Mouse (Mus musculus): ENCODE measurements around the gene Hspa12b. TPM values are rescaled to one million over a fixed set of nuclear protein-coding genes. Genes with fewer than 3 reads are reported as not detected.
"Not testable (repeated sequence)": the region's sequence is repeated elsewhere in the genome, so short reads cannot be mapped to it uniquely, and the experiment has no call there.

The Hspa12b gene
- not detected in 3 replicates for total RNA-seq (2017)

- ATAC-seq (replicated peaks; ENCODE audit: insufficient number of reproducible peaks, low FRiP score, low TSS enrichment, poor library complexity, severe bottlenecking) = no peak
Measured at GRCm38 (mm10) chr2:131127161-131127730, at the start of gene Hspa12b. Gene Hspa12b (plus strand): TSS chr2:131127280.

DNA sequence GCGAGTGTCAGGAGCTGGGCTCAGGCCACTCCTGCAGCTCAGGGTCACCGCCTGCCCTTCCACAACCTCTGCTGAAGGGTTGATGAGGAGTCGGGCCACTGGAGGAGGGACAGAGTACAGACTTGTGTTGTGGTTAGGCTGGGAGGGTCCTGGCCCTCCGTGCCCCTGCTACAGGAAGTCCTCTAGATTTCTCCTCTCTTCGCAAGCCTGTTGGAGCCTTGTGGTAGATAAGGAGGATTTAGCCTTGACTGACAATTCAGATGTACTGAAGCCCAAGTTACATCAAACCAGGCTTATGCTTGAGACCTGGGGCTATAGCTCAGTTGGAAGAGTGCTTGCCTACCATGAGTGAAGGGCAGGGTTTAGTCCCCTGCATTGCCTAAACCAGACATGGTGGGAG, 46.6 kb upstream of the Hspa12b start:
- no peak for ATAC-seq (replicated peaks; ENCODE audit: insufficient number of reproducible peaks, low FRiP score, low TSS enrichment, poor library complexity, severe bottlenecking)

GRCm38 (mm10) chr2:131084206-131084605, 42.9 kb upstream of the Hspa12b start:
- no peak for ATAC-seq (replicated peaks; ENCODE audit: insufficient number of reproducible peaks, low FRiP score, low TSS enrichment, poor library complexity, severe bottlenecking)

- ATAC-seq (replicated peaks; ENCODE audit: insufficient number of reproducible peaks, low FRiP score, low TSS enrichment, poor library complexity, severe bottlenecking) = peak; percentile 42
Measured at GRCm38 (mm10) chr2:131086667-131087390, 40.3 kb upstream of the Hspa12b start, which contains the start of gene Siglec1. Gene Siglec1 (minus strand): TSS chr2:131086765.

DNA sequence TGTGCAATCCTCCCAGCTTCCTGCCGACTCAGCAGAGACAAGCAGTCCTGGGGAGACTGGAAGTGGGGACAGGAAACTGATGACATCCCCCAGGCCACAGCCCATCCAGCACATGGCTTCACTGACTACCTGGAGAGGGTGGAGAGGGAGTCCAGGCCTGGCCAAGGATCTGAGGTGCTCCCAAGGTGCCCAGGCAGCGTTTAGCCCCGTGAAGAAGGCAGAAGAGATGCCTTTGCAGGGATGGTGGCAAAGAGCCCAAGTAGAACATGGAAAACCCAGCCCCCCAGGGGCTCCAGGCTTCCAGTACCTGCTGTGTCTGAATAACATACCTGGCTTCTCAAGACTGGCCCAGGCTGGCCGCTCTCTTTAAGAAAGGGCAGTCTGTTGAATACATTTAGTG, 38.5 kb upstream of the Hspa12b start:
- ATAC-seq (replicated peaks; ENCODE audit: insufficient number of reproducible peaks, low FRiP score, low TSS enrichment, poor library complexity, severe bottlenecking) = no peak

DNA sequence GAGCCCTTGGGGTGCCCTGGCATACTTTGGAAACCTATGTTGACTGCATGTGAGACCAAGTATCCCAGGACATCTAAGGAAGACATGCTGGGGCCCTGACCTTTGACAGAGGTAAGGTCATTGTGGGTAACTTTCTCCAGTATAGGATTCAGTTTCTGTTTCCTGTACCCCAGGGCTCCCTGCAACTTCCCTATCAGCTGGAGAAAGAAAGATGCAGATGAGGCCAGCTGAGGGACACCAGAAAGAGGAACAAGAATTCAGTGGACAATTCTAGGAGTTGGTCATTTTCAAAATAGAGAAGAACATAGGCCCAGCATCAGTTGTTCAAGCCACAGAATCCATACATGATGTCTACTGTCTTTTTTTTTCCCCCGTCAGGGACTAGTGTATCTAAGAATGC, 37.4 kb upstream of the Hspa12b start:
- peak; percentile 65 for ATAC-seq (replicated peaks; ENCODE audit: insufficient number of reproducible peaks, low FRiP score, low TSS enrichment, poor library complexity, severe bottlenecking)

- no peak; the same call in 1 of the 2 replicates for ATAC-seq (replicated peaks; ENCODE audit: insufficient number of reproducible peaks, low FRiP score, low TSS enrichment, poor library complexity, severe bottlenecking)
Measured at GRCm38 (mm10) chr2:131090852-131091251, 36.2 kb upstream of the Hspa12b start.

- ATAC-seq (replicated peaks; ENCODE audit: insufficient number of reproducible peaks, low FRiP score, low TSS enrichment, poor library complexity, severe bottlenecking) = no peak
Measured at GRCm38 (mm10) chr2:131093577-131093976, 33.5 kb upstream of the Hspa12b start.

DNA sequence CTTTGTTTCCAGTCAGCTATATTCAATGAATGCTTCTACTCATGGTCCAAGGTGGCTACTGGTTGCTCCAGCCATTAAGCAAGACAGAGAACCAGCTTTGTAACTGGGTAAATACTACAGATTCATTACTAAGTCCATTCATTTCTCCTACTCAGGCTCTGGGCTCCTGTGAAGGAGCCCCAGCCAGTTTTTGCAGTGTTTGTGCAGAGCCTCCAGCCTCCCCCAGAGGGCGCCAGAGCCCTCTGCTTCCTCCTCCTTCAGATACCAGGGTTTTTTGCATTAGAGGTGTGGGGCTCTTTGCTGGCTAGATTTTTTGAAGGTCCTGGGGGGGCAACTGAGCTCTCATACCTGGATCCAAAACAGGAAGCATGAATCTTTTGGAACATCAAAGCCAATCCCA, 32.3 kb upstream of the Hspa12b start:
- peak; percentile 68; the same call in 1 of the 2 replicates for ATAC-seq (replicated peaks; ENCODE audit: insufficient number of reproducible peaks, low FRiP score, low TSS enrichment, poor library complexity, severe bottlenecking)

DNA sequence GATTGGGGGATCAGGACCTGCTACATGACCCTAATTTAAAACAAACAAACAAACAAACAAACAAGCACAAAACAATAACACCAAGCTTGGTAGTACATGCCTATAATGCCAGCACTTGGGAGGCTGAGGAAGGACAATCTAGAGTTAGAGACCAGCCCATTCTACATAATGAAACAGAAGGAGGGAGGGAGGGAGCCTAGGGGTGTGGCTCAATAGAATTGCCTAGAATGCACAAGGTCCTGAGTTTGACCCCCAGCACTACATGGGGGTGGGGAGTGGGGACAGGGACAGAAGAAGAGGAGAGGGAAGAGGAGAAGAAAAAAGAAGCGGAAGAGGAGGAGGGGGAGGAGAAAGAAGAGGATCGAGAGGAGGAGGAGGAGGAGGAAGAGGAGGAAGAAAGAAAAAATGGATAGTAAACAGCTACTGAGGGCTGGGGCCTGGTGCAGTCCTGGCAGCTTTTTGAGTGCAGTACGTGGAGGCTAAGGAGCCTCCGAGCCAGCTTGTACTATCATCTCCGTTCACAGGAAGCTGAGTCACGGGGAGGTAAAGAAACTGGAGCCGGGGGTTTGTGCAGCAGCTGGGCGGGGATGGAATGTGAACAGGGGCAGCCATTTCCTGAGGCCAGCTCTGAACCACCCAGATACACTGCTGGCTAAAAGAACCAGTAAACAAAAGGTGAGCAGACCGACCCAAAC, 30.8 kb upstream of the Hspa12b start:
- no peak for ATAC-seq (replicated peaks; ENCODE audit: insufficient number of reproducible peaks, low FRiP score, low TSS enrichment, poor library complexity, severe bottlenecking)

- no peak for ATAC-seq (replicated peaks; ENCODE audit: insufficient number of reproducible peaks, low FRiP score, low TSS enrichment, poor library complexity, severe bottlenecking)
Measured at GRCm38 (mm10) chr2:131097087-131097486, 30.0 kb upstream of the Hspa12b start.

DNA sequence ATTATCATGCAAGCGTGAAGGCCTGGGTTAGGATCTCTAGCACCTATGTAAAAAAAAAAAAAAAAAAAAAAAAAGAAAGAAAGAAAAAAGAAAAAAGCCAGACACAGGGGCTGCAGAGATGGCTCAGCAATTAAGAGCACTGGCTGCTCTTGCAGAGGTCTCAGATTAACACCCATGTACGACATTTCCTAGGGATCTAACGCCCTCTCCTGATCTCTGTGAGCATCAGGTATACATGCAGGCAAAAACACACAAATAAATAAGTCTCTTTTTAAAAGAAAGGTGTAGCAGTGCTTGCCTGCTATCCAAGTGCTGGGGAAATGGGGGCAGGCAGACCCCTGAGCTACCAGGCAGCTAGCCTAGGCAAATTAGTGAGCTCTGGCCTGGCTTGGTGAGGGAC, 25.6 kb upstream of the Hspa12b start:
- no peak for ATAC-seq (replicated peaks; ENCODE audit: insufficient number of reproducible peaks, low FRiP score, low TSS enrichment, poor library complexity, severe bottlenecking)

DNA sequence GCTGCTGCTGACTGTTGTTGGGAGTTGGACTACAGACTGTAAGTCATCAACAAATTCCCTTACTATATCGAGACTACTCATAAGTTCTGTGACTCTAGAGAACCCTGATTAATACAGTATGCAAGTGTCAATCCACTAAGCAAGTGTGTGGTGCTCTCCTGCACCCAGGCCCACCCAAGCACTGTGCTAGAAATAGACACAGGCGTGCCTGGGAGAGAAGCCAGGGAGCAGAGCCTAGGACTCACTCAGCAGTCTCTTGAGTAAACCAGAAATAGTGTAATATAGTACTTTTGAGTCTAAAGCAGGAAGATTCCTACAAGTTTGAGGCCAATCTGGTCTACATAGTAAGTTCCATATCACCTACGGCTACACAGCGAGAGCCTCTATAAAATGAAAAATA, 23.1 kb upstream of the Hspa12b start:
- ATAC-seq (replicated peaks; ENCODE audit: insufficient number of reproducible peaks, low FRiP score, low TSS enrichment, poor library complexity, severe bottlenecking) = no peak

DNA sequence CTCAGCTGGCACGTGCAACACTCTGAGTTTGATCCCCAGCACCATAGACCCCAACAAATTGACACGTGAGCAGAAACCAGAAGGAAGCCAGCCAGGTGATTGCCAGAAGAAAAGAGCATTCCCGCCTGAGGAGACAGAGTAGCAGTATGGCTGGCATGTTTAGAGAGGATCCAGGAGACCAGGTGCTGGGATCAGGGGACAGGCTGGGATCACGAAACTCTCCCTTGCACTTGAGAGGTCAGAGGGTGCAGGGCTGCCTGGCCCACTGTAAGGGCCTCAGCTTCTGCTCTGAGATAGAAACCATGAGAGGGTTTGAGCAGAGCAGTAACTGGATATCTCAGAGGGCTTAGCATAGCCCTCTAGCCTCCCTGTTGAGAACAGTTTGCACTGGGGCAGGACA, 22.0 kb upstream of the Hspa12b start:
- not testable (repeated sequence) for ATAC-seq (replicated peaks; ENCODE audit: insufficient number of reproducible peaks, low FRiP score, low TSS enrichment, poor library complexity, severe bottlenecking)

DNA sequence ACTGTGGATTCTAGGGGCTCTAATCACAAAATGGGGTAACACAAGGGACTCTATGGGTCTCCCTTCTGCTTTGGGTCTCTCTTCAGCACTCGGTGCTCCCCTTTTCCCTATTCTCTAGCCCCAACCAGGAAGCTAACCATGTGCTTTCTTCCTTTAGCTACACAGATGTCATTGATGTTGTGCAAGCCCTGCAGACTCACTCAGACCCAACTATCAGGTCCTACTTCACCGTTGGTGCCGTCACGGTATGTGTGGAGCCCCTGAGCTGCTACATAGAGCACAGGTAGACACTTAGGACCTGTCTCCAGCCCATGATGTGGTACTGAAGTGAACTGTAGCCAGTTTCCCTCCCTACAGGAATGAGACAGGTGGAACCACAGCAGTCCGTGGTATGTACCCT, 21.1 kb upstream of the Hspa12b start:
- ATAC-seq (replicated peaks; ENCODE audit: insufficient number of reproducible peaks, low FRiP score, low TSS enrichment, poor library complexity, severe bottlenecking) = no peak

DNA sequence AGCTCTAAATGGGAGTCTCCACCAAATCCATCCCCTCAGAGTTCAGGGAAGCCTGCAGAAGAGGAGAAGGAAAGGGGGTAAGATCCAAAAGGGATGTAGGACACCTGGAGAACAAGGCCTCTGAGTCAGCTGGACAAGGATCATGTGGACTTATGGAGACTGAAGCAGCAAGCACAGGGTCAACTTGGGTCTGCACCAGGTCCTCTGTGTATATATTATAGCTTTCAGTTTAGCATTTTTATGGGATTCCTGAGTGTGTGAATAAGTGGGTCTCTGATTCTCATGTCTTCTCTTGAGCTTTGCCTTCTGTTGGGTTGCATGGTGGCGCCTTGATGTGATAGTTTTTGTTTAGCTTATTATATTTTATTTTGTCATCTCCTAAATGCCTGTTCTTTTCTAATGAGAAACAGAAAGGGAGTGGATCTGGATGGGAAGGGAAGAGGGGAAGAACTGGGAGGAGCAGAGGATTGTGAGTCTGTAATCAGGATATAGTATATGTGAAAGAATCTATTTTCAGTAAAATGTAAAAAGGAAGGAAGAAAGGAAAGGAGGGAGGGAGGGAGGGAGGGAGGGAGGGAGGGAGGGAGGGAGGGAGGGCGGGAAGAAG, 8.0 kb upstream of the Hspa12b start:
- ATAC-seq (replicated peaks; ENCODE audit: insufficient number of reproducible peaks, low FRiP score, low TSS enrichment, poor library complexity, severe bottlenecking) = no peak

DNA sequence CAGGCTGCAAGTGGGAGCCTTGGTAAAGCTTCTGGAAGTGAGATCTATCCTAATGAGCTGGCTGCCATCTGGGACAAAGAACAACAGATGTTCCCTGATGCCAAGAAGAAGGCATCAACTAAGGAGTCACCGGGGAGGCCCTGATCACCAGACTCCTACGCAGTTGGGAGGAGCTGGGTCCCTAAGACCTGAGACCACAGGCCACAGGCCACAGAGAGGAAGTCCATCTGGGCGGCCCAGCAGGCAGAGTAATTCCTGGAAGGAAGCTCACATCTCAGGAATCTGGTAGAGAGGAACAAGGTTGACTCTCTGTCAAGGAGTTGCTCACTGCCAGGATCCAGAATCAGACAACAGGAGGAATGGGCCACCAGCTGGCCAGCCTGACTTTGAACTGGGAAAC, 2.9 kb upstream of the Hspa12b start:
- no peak for ATAC-seq (replicated peaks; ENCODE audit: insufficient number of reproducible peaks, low FRiP score, low TSS enrichment, poor library complexity, severe bottlenecking)

DNA sequence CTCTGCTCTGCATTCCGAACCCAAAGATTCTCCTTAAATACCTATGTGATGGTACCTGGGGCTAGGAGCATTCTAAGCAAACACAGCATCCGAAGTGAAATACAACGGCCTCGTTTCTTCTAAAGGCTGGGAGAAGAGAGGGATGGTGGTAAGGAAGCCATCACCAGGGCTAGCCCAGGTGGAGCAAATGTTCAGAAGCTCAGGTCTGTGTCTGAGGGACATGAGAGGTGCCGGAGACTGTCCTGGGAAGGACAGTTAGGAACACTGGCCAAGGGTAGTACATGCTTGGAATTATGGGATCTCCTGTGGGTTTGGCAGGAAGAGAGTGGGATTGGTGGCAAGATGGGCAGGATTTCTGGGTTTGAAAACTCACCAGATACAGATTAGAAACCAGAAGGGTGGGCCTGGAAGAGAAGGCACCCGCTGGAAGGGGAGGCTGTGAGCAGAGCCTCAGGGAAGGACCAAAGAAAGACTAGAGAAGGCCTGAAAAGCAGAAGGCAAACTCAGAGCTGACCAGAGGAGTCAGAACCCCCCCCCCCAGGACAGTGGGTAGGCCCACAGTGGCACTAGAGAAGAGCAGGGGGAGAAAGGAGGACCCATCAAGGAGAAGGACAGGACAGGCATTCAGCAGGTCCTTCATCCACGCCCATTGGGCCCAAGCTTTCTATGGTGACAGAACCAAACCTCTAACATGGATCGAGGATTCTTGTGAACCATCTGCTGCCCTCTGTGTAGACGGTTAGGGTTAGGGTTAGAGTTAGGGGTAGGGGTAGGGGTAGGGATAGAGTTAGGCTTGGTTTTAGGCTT, 1.7 kb upstream of the Hspa12b start:
- no peak for ATAC-seq (replicated peaks; ENCODE audit: insufficient number of reproducible peaks, low FRiP score, low TSS enrichment, poor library complexity, severe bottlenecking)

All from monocyte, adult 5-6 weeks (primary cell).